Mouse (Mus musculus): Measurements from ENCODE around the gene AI854703. TPM values are rescaled to one million over a fixed set of nuclear protein-coding genes. Genes with fewer than 3 reads are reported as not detected.
"Not testable (repeated sequence)": the region's sequence is repeated elsewhere in the genome, so short reads cannot be mapped to it uniquely, and the experiment has no call there.

AI854703 gene
- polyA plus RNA-seq, 1 experiment from 2014 or later: 1.0 TPM

GRCm38 (mm10) chr6:48608124-48608523, 18.4 kb upstream of the AI854703 start:
- no peaks in the 10 kb centered on the region for H3K27me3 ChIP-seq (ENCODE audit: control insufficient read depth, insufficient read depth, low read length)
- WGBS: 78% methylated on average over 2 of the region's 2 CpGs
- H3K9ac ChIP-seq (ENCODE audit: low read length): no peak overlapping the region
- ATAC-seq (replicated peaks; ENCODE audit: extremely low read depth, insufficient read depth, low FRiP score): no peak
- H3K27ac ChIP-seq (ENCODE audit: low read length): no peak overlapping the region
- peaks cover 5% of the 10 kb centered on the region; the same call in 1 of the 2 replicates for H3K4me1 ChIP-seq (ENCODE audit: control insufficient read depth, insufficient read depth, low read length)
- no peaks in the 10 kb centered on the region for H3K9me3 ChIP-seq (replicated peaks; ENCODE audit: control insufficient read depth, low read length)
- H3K36me3 ChIP-seq (ENCODE audit: control insufficient read depth, insufficient read depth): peaks cover under 1% of the 10 kb centered on the region; the same call in 1 of the 2 replicates
- no peak overlapping the region for H3K4me2 ChIP-seq (ENCODE audit: low read depth, low read length)
- H3K4me3 ChIP-seq (ENCODE audit: low read length): no peak overlapping the region

- 41% methylated on average over 7 of the region's 7 CpGs for WGBS
- no peak for ATAC-seq (replicated peaks; ENCODE audit: extremely low read depth, insufficient read depth, low FRiP score)
These were observed 17.1 kb upstream of the AI854703 start for GRCm38 (mm10) chr6:48609512-48609911.

GRCm38 (mm10) chr6:48610657-48611056, 15.9 kb upstream of the AI854703 start:
- Histone ChIP-seq H3K36me3 (ENCODE audit: control insufficient read depth, insufficient read depth) (peaks cover 15% of the 10 kb centered on the region), H3K27me3 (ENCODE audit: control insufficient read depth, insufficient read depth, low read length) (no peaks in the 10 kb centered on the region), H3K4me3 (ENCODE audit: low read length) (no peak overlapping the region), H3K4me2 (ENCODE audit: low read depth, low read length) (no peak overlapping the region), H3K27ac (ENCODE audit: low read length) (no peak overlapping the region), H3K9me3 (replicated peaks; ENCODE audit: control insufficient read depth, low read length) (0 out of 2 replicates have a peak, but pooled peaks cover 3% of the 10 kb centered on the region), H3K9ac (ENCODE audit: low read length) (no peak overlapping the region), H3K4me1 (ENCODE audit: control insufficient read depth, insufficient read depth, low read length) (peaks cover 5% of the 10 kb centered on the region; the same call in 1 of the 2 replicates)
- 79% methylated on average over 3 of the region's 3 CpGs for WGBS
- no peak for ATAC-seq (replicated peaks; ENCODE audit: extremely low read depth, insufficient read depth, low FRiP score)

More at GRCm38 (mm10) chr6:48609512-48609911, 17.1 kb upstream of the AI854703 start:
- Histone ChIP-seq H3K4me2 (ENCODE audit: low read depth, low read length) (no peak overlapping the region), H3K4me3 (ENCODE audit: low read length) (no peak overlapping the region), H3K9ac (ENCODE audit: low read length) (0 out of 2 replicates have a peak overlapping the region, but pooled peaks have one; percentile 16), H3K27me3 (ENCODE audit: control insufficient read depth, insufficient read depth, low read length) (no peaks in the 10 kb centered on the region), H3K27ac (ENCODE audit: low read length) (no peak overlapping the region), H3K9me3 (replicated peaks; ENCODE audit: control insufficient read depth, low read length) (0 out of 2 replicates have a peak, but pooled peaks cover 3% of the 10 kb centered on the region), H3K4me1 (ENCODE audit: control insufficient read depth, insufficient read depth, low read length) (peaks cover 5% of the 10 kb centered on the region; the same call in 1 of the 2 replicates), H3K36me3 (ENCODE audit: control insufficient read depth, insufficient read depth) (peaks cover 12% of the 10 kb centered on the region)

GRCm38 (mm10) chr6:48613464-48613863, 13.1 kb upstream of the AI854703 start:
- Histone ChIP-seq H3K27ac (ENCODE audit: low read length) (no peak overlapping the region), H3K36me3 (ENCODE audit: control insufficient read depth, insufficient read depth) (peaks cover 21% of the 10 kb centered on the region), H3K27me3 (ENCODE audit: control insufficient read depth, insufficient read depth, low read length) (no peaks in the 10 kb centered on the region), H3K4me1 (ENCODE audit: control insufficient read depth, insufficient read depth, low read length) (peaks cover 5% of the 10 kb centered on the region; the same call in 1 of the 2 replicates), H3K9ac (ENCODE audit: low read length) (no peak overlapping the region), H3K9me3 (replicated peaks; ENCODE audit: control insufficient read depth, low read length) (0 out of 2 replicates have a peak, but pooled peaks cover 3% of the 10 kb centered on the region), H3K4me2 (ENCODE audit: low read depth, low read length) (no peak overlapping the region), H3K4me3 (ENCODE audit: low read length) (no peak overlapping the region)
- 76% methylated on average over 4 of the region's 4 CpGs for WGBS
- ATAC-seq (replicated peaks; ENCODE audit: extremely low read depth, insufficient read depth, low FRiP score): no peak

- H3K9ac ChIP-seq (ENCODE audit: low read length): no peak overlapping the region
- H3K4me1 ChIP-seq (ENCODE audit: control insufficient read depth, insufficient read depth, low read length): no peaks in the 10 kb centered on the region
- peaks cover 29% of the 10 kb centered on the region for H3K36me3 ChIP-seq (ENCODE audit: control insufficient read depth, insufficient read depth)
- H3K9me3 ChIP-seq (replicated peaks; ENCODE audit: control insufficient read depth, low read length): 0 out of 2 replicates have a peak, but pooled peaks cover 3% of the 10 kb centered on the region
- H3K27me3 ChIP-seq (ENCODE audit: control insufficient read depth, insufficient read depth, low read length): no peaks in the 10 kb centered on the region
- H3K4me2 ChIP-seq (ENCODE audit: low read depth, low read length): no peak overlapping the region
- no peak overlapping the region for H3K4me3 ChIP-seq (ENCODE audit: low read length)
- ATAC-seq (replicated peaks; ENCODE audit: extremely low read depth, insufficient read depth, low FRiP score): no peak
- 93% methylated on average over 5 of the region's 5 CpGs for WGBS
- no peak overlapping the region for H3K27ac ChIP-seq (ENCODE audit: low read length)
These were observed 11.8 kb upstream of the AI854703 start for GRCm38 (mm10) chr6:48614756-48615155.

GRCm38 (mm10) chr6:48620031-48620430, 6.5 kb upstream of the AI854703 start:
- H3K4me2 ChIP-seq (ENCODE audit: low read depth, low read length): no peak overlapping the region
- H3K4me1 ChIP-seq (ENCODE audit: control insufficient read depth, insufficient read depth, low read length): no peaks in the 10 kb centered on the region
- no peaks in the 10 kb centered on the region for H3K27me3 ChIP-seq (ENCODE audit: control insufficient read depth, insufficient read depth, low read length)
- H3K4me3 ChIP-seq (ENCODE audit: low read length): no peak overlapping the region
- no peak overlapping the region for H3K27ac ChIP-seq (ENCODE audit: low read length)
- no peak for ATAC-seq (replicated peaks; ENCODE audit: extremely low read depth, insufficient read depth, low FRiP score)
- H3K9me3 ChIP-seq (replicated peaks; ENCODE audit: control insufficient read depth, low read length): no peaks in the 10 kb centered on the region
- peaks cover 26% of the 10 kb centered on the region for H3K36me3 ChIP-seq (ENCODE audit: control insufficient read depth, insufficient read depth)
- 94% methylated on average over 30 of the region's 30 CpGs for WGBS
- H3K9ac ChIP-seq (ENCODE audit: low read length): no peak overlapping the region

- not testable (repeated sequence) for H3K9ac ChIP-seq (ENCODE audit: low read length); H3K4me2 ChIP-seq (ENCODE audit: low read depth, low read length); H3K4me1 ChIP-seq (ENCODE audit: control insufficient read depth, insufficient read depth, low read length); H3K27ac ChIP-seq (ENCODE audit: low read length); H3K9me3 ChIP-seq (replicated peaks; ENCODE audit: control insufficient read depth, low read length); H3K4me3 ChIP-seq (ENCODE audit: low read length); ATAC-seq (replicated peaks; ENCODE audit: extremely low read depth, insufficient read depth, low FRiP score); H3K27me3 ChIP-seq (ENCODE audit: control insufficient read depth, insufficient read depth, low read length)
- WGBS: 86% methylated on average over 8 of the region's 8 CpGs
- H3K36me3 ChIP-seq (ENCODE audit: control insufficient read depth, insufficient read depth): peaks cover 26% of the 10 kb centered on the region
These were observed 4.2 kb upstream of the AI854703 start for GRCm38 (mm10) chr6:48622186-48622843.

- WGBS: 43% methylated on average over 1 of the region's 1 CpGs
- H3K9ac ChIP-seq (ENCODE audit: low read length): no peak overlapping the region
- peaks cover 3% of the 10 kb centered on the region; the same call in 1 of the 2 replicates for H3K4me1 ChIP-seq (ENCODE audit: control insufficient read depth, insufficient read depth, low read length)
- H3K27ac ChIP-seq (ENCODE audit: low read length): no peak overlapping the region
- no peaks in the 10 kb centered on the region for H3K9me3 ChIP-seq (replicated peaks; ENCODE audit: control insufficient read depth, low read length)
- H3K27me3 ChIP-seq (ENCODE audit: control insufficient read depth, insufficient read depth, low read length): peaks cover 7% of the 10 kb centered on the region
- no peak overlapping the region for H3K4me3 ChIP-seq (ENCODE audit: low read length)
- peaks cover 20% of the 10 kb centered on the region for H3K36me3 ChIP-seq (ENCODE audit: control insufficient read depth, insufficient read depth)
- ATAC-seq (replicated peaks; ENCODE audit: extremely low read depth, insufficient read depth, low FRiP score): no peak
- no peak overlapping the region for H3K4me2 ChIP-seq (ENCODE audit: low read depth, low read length)
These were observed 3.1 kb upstream of the AI854703 start for GRCm38 (mm10) chr6:48623460-48623859.

- H3K4me3 ChIP-seq (ENCODE audit: low read length): peak overlapping the region; percentile 50
- H3K27me3 ChIP-seq (ENCODE audit: control insufficient read depth, insufficient read depth, low read length): peaks cover 19% of the 10 kb centered on the region
- under 1% methylated on average over 32 of the region's 32 CpGs for WGBS
- H3K4me1 ChIP-seq (ENCODE audit: control insufficient read depth, insufficient read depth, low read length): peaks cover 5% of the 10 kb centered on the region; the same call in 1 of the 2 replicates
- H3K9ac ChIP-seq (ENCODE audit: low read length): peak overlapping the region; percentile 56
- no peak for ATAC-seq (replicated peaks; ENCODE audit: extremely low read depth, insufficient read depth, low FRiP score)
- H3K36me3 ChIP-seq (ENCODE audit: control insufficient read depth, insufficient read depth): no peaks in the 10 kb centered on the region
- peak overlapping the region; percentile 66 for H3K4me2 ChIP-seq (ENCODE audit: low read depth, low read length)
- H3K27ac ChIP-seq (ENCODE audit: low read length): no peak overlapping the region
- H3K9me3 ChIP-seq (replicated peaks; ENCODE audit: control insufficient read depth, low read length): no peaks in the 10 kb centered on the region
These were observed 420 bp downstream of the AI854703 start for GRCm38 (mm10) chr6:48626984-48627383.

Measured in heart, embryonic 16.5 days (tissue).